Mouse (Mus musculus): ENCODE measurements around the gene Ypel1.

DNA sequence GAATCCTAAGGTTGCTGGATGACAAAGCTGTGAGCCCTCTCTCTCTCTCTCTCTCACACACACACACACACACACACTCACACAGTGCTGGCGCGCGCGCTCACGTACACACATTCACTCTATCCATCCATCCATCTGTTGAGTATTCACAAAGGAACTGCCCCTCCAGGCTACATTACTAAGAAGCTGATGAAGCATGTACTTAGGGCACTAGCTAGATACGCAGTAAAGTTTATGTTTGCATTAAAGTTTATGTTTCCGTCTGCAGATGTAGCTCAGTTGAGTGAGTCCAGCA is 63.4 kb downstream of the Ypel1 start:
- no peak for TF ChIP-seq CTCF (IDR thresholded peaks at IDR 0.05; ENCODE audit: low read depth)
- no peak for TF ChIP-seq EP300 (IDR thresholded peaks at IDR 0.05; ENCODE audit: low read depth)
